Mouse (Mus musculus) kidney, embryonic 14.5 days (tissue): ENCODE results near the gene S100a7a. TPM values are rescaled to one million over a fixed set of nuclear protein-coding genes. Genes with fewer than 3 reads are reported as not detected.

Experiments used
- ATAC-seq: fragments of 200-750 bp; cut with Nextera tagmentation; 2 replicates; pipeline ENCODE4 v1.8.0; 2017; ENCODE audit warnings: moderate number of reproducible peaks, mild to moderate bottlenecking, moderate TSS enrichment, moderate library complexity; ENCODE audit not compliant: low FRiP score, low TSS enrichment
- H3K27ac ChIP-seq: fragments of 300-500 bp; sonication (generic); 2 replicates; pipeline ENCODE4 v1.5.1; 2014; ENCODE audit warnings: low read depth, mild to moderate bottlenecking, low read length, moderate library complexity, mixed read lengths
- H3K27me3 ChIP-seq: fragments of 300-500 bp; sonication (generic); 2 replicates; pipeline ENCODE4 v1.6.1; 2014; ENCODE audit warnings: mild to moderate bottlenecking, low read length; ENCODE audit not compliant: control insufficient read depth, insufficient read depth
- H3K36me3 ChIP-seq: fragments of 300-500 bp; sonication (generic); 2 replicates; pipeline ENCODE4 v1.6.1; 2014; ENCODE audit warnings: low read length, mixed read lengths; ENCODE audit not compliant: control insufficient read depth, insufficient read depth
- H3K4me1 ChIP-seq: fragments of 300-500 bp; sonication (generic); 2 replicates; pipeline ENCODE4 v1.6.1; 2014; ENCODE audit warnings: low read length, mixed read lengths; ENCODE audit not compliant: control insufficient read depth, insufficient read depth
- H3K4me2 ChIP-seq: fragments of 300-500 bp; sonication (generic); replicated peaks from 2 replicates; pipeline ENCODE4 v1.6.1; 2014; ENCODE audit warnings: low read depth, mild to moderate bottlenecking, low read length
- H3K4me3 ChIP-seq: fragments of 300-500 bp; sonication (generic); 2 replicates; pipeline ENCODE4 v1.5.1; 2014; ENCODE audit warnings: mild to moderate bottlenecking, low read length
- H3K9ac ChIP-seq: fragments of 300-500 bp; sonication (generic); 2 replicates; pipeline ENCODE4 v1.6.1; 2014; ENCODE audit warnings: low read depth, mild to moderate bottlenecking, low read length, moderate library complexity
- H3K9me3 ChIP-seq: fragments of 300-500 bp; sonication (generic); 2 replicates; pipeline ENCODE4 v1.6.1; 2016; ENCODE audit warnings: low read length; ENCODE audit not compliant: control insufficient read depth
- WGBS: fragments of 180-500 bp; shearing (Covaris S2); extraction: QIAGEN DNeasy Blood & Tissue Kit; methylation state at CpG from one replicate; pipeline ENCODE4 v1.1.7; 2014; 5-methylcytosine and 5-hydroxymethylcytosine counted together
- polyA plus RNA-seq: library from polyadenylated mRNA; unstranded; fragments of >200 nt; fragmentation: Nextera tagmentation; extraction: Ambion mirVana; gene quantifications from 2 replicates; pipeline ENCODE4 v1.2.1, GENCODE M21; 2014

Gene S100a7a
- not detected in 2 replicates for polyA plus RNA-seq

- Histone ChIP-seq H3K9ac (no peak within 1 kb of the TSS), H3K4me2 (no peak within 1 kb of the TSS), H3K4me1 (no peaks in the 10 kb centered on the region), H3K27ac (no peak within 1 kb of the TSS), H3K9me3 (no peaks in the 10 kb centered on the region), H3K4me3 (no peak within 1 kb of the TSS), H3K36me3 (no peaks in the 10 kb centered on the region), H3K27me3 (no peaks in the 10 kb centered on the region)
- ATAC-seq = no peak
Observed at GRCm38 (mm10) chr3:90653717-90654116, at the start of gene S100a7a. S100a7a (plus strand) TSS chr3:90654017.

- Histone ChIP-seq H3K4me3 (no peak overlapping the region), H3K9ac (no peak overlapping the region), H3K9me3 (no peaks in the 10 kb centered on the region), H3K27ac (peak overlapping the region; percentile 55), H3K4me2 (no peak overlapping the region), H3K27me3 (no peaks in the 10 kb centered on the region), H3K4me1 (peaks cover 18% of the 10 kb centered on the region; the same call in 1 of the 2 replicates), H3K36me3 (no peaks in the 10 kb centered on the region)
- ATAC-seq = peak; percentile 69
- WGBS = 58% methylated on average over 4 of the region's 4 CpGs
Observed at GRCm38 (mm10) chr3:90604416-90604815, 49.4 kb upstream of the S100a7a start.

- peak overlapping the region; percentile 55; the same call in 1 of the 2 replicates for H3K27ac ChIP-seq
- no peak overlapping the region for H3K9ac ChIP-seq
- H3K4me3 ChIP-seq = no peak overlapping the region
- H3K27me3 ChIP-seq = no peaks in the 10 kb centered on the region
- 93% methylated on average over 3 of the region's 3 CpGs for WGBS
- no peaks in the 10 kb centered on the region for H3K9me3 ChIP-seq
- ATAC-seq = no peak
- H3K36me3 ChIP-seq = no peaks in the 10 kb centered on the region
- H3K4me2 ChIP-seq = no peak overlapping the region
- H3K4me1 ChIP-seq = peaks cover 18% of the 10 kb centered on the region; the same call in 1 of the 2 replicates
Observed at GRCm38 (mm10) chr3:90605049-90605448, 48.8 kb upstream of the S100a7a start.

GRCm38 (mm10) chr3:90605736-90606135 is 48.1 kb upstream of the S100a7a start:
- 86% methylated on average over 2 of the region's 2 CpGs for WGBS
- Histone ChIP-seq H3K9ac (no peak overlapping the region), H3K36me3 (no peaks in the 10 kb centered on the region), H3K9me3 (no peaks in the 10 kb centered on the region), H3K27me3 (no peaks in the 10 kb centered on the region), H3K4me3 (no peak overlapping the region), H3K4me1 (peaks cover 18% of the 10 kb centered on the region; the same call in 1 of the 2 replicates), H3K27ac (peak overlapping the region; percentile 49; the same call in 1 of the 2 replicates), H3K4me2 (no peak overlapping the region)
- ATAC-seq = no peak

GRCm38 (mm10) chr3:90606185-90606584 is 47.6 kb upstream of the S100a7a start:
- H3K4me3 ChIP-seq = no peak overlapping the region
- no peaks in the 10 kb centered on the region for H3K27me3 ChIP-seq

GRCm38 (mm10) chr3:90607361-90607760 is 46.5 kb upstream of the S100a7a start:
- Histone ChIP-seq H3K4me1 (peaks cover 18% of the 10 kb centered on the region; the same call in 1 of the 2 replicates), H3K27ac (no peak overlapping the region), H3K9me3 (no peaks in the 10 kb centered on the region), H3K27me3 (no peaks in the 10 kb centered on the region), H3K9ac (no peak overlapping the region), H3K36me3 (no peaks in the 10 kb centered on the region), H3K4me2 (no peak overlapping the region), H3K4me3 (no peak overlapping the region)
- ATAC-seq = no peak
- 81% methylated on average over 3 of the region's 3 CpGs for WGBS

More at GRCm38 (mm10) chr3:90606185-90606584, 47.6 kb upstream of the S100a7a start:
- H3K27ac ChIP-seq = peak overlapping the region; percentile 49; the same call in 1 of the 2 replicates
- no peaks in the 10 kb centered on the region for H3K9me3 ChIP-seq
- H3K4me2 ChIP-seq = no peak overlapping the region
- peak; percentile 68; the same call in 1 of the 2 replicates for ATAC-seq
- WGBS = 79% methylated on average over 6 of the region's 6 CpGs
- no peak overlapping the region for H3K9ac ChIP-seq
- H3K36me3 ChIP-seq = no peaks in the 10 kb centered on the region
- H3K4me1 ChIP-seq = peaks cover 18% of the 10 kb centered on the region; the same call in 1 of the 2 replicates

GRCm38 (mm10) chr3:90608223-90608622 is 45.6 kb upstream of the S100a7a start, which contains the start of gene S100a5:
S100a5 (plus strand) TSS chr3:90608523.
- H3K27me3 ChIP-seq = no peaks in the 10 kb centered on the region
- H3K4me1 ChIP-seq = peaks cover 18% of the 10 kb centered on the region; the same call in 1 of the 2 replicates
- H3K9ac ChIP-seq = no peak within 1 kb of the TSS
- no peak within 1 kb of the TSS for H3K27ac ChIP-seq
- 66% methylated on average over 3 of the region's 3 CpGs for WGBS
- no peaks in the 10 kb centered on the region for H3K36me3 ChIP-seq
- H3K9me3 ChIP-seq = no peaks in the 10 kb centered on the region
- ATAC-seq = no peak
- H3K4me3 ChIP-seq = no peak within 1 kb of the TSS
- no peak within 1 kb of the TSS for H3K4me2 ChIP-seq

- no peak for ATAC-seq
- H3K4me2 ChIP-seq = no peak overlapping the region
- H3K4me3 ChIP-seq = no peak overlapping the region
- no peak overlapping the region for H3K27ac ChIP-seq
- no peaks in the 10 kb centered on the region for H3K27me3 ChIP-seq
- no peaks in the 10 kb centered on the region for H3K36me3 ChIP-seq
- H3K4me1 ChIP-seq = peaks cover 14% of the 10 kb centered on the region; the same call in 1 of the 2 replicates
- H3K9ac ChIP-seq = no peak overlapping the region
- no peaks in the 10 kb centered on the region for H3K9me3 ChIP-seq
Observed at GRCm38 (mm10) chr3:90609102-90609501, 44.7 kb upstream of the S100a7a start.

- Histone ChIP-seq H3K36me3 (no peaks in the 10 kb centered on the region), H3K4me1 (no peaks in the 10 kb centered on the region), H3K4me2 (no peak overlapping the region), H3K27ac (no peak overlapping the region), H3K9ac (no peak overlapping the region), H3K9me3 (no peaks in the 10 kb centered on the region), H3K27me3 (no peaks in the 10 kb centered on the region), H3K4me3 (no peak overlapping the region)
- WGBS = 86% methylated on average over 3 of the region's 3 CpGs
- ATAC-seq = no peak
Observed at GRCm38 (mm10) chr3:90611494-90611893, 42.3 kb upstream of the S100a7a start.
